Mouse (Mus musculus) left cerebral cortex, postnatal 25 days (tissue): Measurements from ENCODE around the gene Clec12a. TPM values are rescaled to one million over a fixed set of nuclear protein-coding genes. Genes with fewer than 3 reads are reported as not detected.
A peak's percentile ranks its signal among the peaks of the same experiment; 100 is the strongest.

Source experiments
- DNase-seq, 2 experiments: peaks; one replicate each; pipeline ENCODE4 v3.0.0; 2022; ENCODE audit warnings: low spot score in 2 of 2, mixed read lengths in 1 of 2
- intact Hi-C: fragments of 180-260 bp; cut with DNase I; formaldehyde crosslinking; loops from one replicate; pipeline ENCODE4 v1.15.1; 2025
- total RNA-seq, 2 experiments: library from RNA; stranded (reverse); gene quantifications; 2 replicates each; pipeline ENCODE4 v1.2.3; 2021

The Clec12a gene
- total RNA-seq, 2 experiments from 2014 or later = 0.28 TPM; not detected in 1

DNA sequence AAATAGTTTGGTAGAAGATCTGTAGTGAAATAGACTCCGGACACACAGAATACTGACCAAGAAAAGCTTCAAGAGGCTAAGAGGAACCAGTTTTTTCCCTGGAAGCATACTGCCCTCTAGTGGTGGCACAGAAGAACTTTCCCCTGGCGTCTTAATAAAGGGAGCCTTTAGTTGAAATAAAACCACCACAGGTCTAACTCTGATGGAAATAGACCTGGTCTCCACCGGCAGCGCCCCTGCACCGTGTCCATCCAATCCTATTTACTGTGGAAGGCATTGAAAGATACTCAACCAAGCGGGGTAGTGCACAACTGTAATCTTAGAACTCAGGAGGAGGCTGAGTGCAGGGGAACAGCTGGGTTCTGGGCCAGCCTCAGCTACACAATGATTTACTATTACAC, 23.5 kb downstream of the Clec12a start:
- peak; percentile 30 to 41 for DNase-seq
- intact Hi-C loops = loop anchor here (2.0 to 10.0 kb wide), 4 partner anchors 34 to 511 kb away; partner anchors contain the start of gene 4922502D21Rik

DNA sequence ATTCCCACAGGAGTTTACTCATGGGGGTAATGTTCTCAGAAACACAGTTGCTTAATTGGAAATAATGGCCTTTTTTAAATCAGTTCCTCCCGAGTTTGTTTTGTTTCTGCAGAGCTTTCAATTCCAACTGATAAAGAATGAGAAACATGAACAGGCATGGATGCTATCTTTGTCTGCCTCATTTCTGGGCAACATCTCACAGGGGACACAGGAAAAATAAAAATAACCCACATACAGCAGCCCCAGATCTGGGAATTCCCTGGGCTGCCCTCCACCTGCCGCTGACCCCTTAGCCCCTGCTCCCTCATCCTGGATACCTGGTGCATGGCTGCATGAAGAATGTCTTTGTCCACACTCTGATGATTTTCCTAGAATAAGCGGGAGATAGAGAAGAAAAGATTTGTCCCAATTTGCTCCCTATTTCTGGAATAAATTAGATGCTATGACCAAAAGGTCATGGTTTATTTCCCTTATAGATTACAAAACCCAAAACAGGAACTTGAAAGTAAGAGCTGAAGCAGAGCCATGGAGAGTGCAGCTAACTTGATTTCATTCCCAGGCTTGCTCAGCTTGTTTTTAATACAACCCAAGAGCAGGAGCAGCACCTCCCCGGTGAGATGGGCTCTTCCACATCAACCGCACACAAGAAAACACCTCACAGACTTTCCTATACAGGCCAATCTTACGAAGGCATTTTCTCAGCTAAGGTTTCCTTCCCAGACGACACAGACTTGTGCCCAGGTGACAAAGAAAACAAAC, 27.1 kb downstream of the Clec12a start:
- intact Hi-C loops = loop anchor here (5.0 to 10.0 kb wide), 2 partner anchors 37 to 275 kb away; partner anchors contain the start of gene 4922502D21Rik
- no peak for DNase-seq

DNA sequence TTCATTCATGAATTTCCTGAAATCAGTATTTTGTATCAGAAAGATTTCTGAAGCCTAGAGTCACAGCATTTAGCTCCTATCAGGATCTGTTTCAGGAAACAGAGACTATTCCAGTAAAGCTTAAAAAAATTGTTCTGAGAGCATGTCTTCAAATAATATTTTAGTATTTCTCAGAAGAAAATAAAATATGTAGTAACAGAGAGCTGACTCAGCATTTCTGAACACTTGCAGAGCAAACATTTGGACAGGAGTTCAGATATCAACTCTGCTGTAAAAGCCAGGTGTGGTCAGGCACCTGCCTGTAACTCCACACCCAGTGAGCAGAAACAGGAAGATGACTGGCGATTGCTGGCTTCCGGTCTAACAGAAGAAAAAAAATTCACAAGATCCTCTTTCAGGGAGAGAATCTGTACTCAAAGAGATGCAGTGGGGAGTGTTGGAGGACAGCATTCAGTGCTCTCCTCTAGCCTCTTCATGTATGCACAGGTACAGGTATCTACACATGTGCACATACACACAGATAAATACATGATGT, 32.5 kb downstream of the Clec12a start:
- DNase-seq = no peak
- intact Hi-C loops = no loop called here

DNA sequence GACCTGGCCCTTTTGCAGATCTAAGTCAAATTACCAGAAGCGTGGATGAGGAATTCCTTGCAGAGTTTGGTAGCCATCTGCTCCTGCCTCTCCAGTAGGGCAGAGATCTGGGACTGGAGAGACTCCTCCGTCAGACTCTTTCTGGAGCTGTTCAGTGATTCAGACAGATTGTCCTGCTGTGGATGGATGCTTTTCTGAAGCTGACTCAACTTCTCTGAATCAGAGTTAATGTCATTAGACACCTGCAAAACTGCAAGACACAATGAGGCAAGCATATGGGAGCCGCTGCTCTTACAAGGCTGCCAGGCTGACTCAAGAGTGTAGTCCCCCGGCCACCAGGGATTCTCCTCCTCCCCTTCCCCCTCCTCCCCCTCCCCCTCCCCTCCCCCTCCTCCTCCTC, 38.0 kb downstream of the Clec12a start:
- DNase-seq = peak in 1 of 2 experiments; percentile 17
- intact Hi-C loops = no loop called here

DNA sequence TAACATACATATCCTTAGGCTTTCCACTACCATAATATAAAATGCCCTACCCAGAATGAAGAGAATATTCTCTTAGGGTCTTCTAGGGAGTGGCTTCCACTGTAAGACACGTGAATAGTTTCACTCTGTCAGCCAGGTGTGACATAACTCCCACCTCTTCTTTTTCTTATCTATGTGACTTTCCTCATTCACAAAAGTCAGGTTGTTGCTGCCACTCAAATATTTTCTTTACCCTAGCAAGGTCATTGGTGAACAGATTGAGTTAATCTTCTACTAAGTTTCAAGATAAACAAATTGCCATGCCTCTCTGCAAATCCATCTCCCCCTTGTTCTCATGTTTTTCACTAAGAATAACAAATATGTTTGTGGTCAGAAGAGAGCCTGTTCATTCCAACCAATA, 39.2 kb downstream of the Clec12a start:
- intact Hi-C loops = no loop called here
- no peak for DNase-seq

DNA sequence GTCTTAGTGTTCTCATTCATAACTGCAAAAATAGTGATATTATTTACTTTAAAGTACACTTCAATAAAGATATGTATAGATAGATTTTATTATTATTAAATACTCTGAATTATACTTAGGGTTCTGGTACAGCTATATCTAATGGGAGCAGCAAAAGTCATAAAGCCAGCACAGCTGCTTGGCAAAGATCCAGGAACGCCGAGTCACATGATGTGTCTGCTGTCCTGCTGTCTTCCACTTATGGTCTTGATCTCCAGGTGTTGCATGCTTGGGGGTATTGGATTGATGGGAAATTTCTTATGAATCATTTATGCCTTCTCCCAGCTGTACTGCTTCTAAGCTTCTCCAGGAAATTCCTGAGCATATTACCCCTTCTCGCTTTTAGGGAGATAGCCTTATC, 41.0 kb downstream of the Clec12a start:
- DNase-seq = no peak
- intact Hi-C loops = no loop called here

DNA sequence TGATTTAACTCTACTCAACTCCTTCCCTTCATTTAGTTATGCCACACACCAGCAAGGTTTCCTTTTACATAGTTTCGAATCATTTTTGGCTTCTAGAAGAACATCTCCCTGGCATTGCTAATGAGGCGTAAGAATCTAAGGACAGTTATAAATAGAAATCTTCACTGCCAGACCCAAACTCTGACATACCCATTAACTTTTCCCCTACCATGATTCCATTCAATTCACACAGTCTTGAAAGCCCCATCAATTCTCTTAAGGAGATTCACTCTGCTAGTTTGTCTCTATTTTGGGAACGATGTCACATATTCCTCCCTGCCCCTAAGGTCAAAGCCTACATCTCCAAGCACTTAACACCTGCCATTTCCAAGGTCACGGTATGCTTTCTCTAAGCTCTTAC, 42.5 kb downstream of the Clec12a start:
- intact Hi-C loops = no loop called here
- no peak for DNase-seq

DNA sequence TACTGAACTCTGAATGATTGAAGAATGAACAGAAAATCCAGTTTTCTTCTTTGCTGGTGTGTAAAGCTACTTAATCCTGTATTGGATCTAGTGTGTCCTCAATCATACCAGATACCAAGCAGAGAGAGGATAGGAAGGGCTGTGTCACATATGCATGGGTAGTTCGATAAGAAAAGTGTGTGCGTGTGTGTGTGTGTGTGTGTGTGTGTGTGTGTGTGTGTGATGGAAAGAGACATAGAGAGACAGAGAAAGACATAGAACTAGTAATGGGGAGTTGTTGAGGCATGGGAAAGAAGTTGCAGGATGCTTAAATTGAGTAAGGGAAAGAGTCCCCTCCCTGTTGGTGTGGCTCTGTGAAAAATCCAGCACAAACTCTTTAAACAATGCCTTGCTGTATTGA, 43.3 kb downstream of the Clec12a start, which contains the start of gene Clec12b:
Gene Clec12b (minus strand): TSS at position 101 of the 400 bp plus-strand sequence.
- DNase-seq = no peak
- intact Hi-C loops = no loop called here

DNA sequence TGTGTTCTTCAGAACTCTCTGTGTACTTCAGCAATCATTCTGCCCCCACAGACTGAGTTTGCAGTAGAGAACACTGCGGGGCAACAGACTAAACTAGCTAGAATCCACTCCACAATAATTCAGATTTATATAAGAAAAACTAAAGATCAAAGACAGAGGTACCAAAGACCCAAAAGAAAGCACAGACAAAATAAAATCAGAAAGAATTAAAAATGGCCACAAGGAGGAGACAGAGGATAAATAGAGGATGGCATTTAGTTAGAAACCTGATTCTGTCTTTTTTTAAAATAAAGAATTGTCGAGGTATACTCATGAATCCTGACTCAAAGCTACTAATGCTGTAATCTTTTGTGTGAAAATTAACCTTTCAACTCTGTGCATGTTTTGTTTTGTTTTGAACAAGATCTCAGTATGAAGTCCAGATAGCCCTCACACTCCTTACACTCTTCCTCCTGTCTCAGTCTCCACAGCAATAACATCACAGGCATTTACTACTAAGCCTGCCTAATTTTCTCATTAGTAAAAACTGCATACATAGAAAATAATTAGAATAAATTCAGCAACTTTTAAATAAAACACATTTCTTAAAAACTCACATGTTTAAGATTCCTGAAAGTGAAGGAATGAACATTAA, 50.7 kb downstream of the Clec12a start:
- intact Hi-C loops = loop anchor here (1.0 to 2.0 kb wide), 2 partner anchors 84 to 124 kb away; no protein-coding TSS in a partner anchor

DNA sequence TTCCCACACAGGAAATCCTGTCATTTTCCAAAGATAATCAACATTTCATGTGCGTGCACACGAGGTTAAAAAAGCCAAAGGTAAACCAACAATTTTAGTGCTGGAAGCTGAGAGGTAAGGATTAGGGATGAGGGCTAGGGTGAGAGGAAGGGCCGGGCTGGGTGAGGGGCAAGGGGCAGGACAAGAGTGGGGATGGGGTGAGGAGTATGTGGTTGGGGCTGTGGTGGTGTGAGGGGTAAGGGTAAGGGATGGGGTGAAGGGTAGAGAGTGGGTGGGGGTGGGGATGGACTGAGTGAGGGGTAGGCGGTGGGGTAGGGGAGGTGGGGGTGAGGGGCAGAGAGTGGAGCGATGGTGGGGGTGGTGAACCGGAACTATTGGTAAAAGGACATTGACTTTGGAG, 51.2 kb downstream of the Clec12a start:
- DNase-seq = no peak

More for the DNA sequence above, 50.7 kb downstream of the Clec12a start:
- peak in 1 of 2 experiments; percentile 8 for DNase-seq

DNA sequence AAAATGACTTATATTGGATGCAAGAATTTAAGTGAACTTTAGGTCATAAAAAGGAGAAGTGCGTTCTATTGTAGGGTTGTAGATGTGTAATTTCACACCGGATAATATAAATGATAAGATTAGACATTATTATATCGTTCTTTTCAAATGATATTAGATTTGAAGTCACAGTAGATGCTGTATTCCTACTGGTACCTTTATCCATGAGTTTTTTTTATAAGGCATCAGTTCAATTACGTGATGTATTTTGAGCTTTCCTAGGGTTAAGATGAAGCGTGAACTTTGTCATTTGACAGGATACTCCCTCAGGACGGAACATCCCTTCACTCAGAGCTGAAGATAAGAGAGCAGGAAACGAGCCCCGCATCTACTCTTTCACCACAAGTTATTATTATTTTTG, 54.5 kb downstream of the Clec12a start, which contains the start of gene Clec1b:
Gene Clec1b (plus strand): TSS at position 301 of the 400 bp plus-strand sequence.
- no peak for DNase-seq
- intact Hi-C loops = no loop called here

More for the DNA sequence above, 51.2 kb downstream of the Clec12a start:
- intact Hi-C loops = loop anchor here (1.0 to 2.0 kb wide), 2 partner anchors 83 to 124 kb away; no protein-coding TSS in a partner anchor

DNA sequence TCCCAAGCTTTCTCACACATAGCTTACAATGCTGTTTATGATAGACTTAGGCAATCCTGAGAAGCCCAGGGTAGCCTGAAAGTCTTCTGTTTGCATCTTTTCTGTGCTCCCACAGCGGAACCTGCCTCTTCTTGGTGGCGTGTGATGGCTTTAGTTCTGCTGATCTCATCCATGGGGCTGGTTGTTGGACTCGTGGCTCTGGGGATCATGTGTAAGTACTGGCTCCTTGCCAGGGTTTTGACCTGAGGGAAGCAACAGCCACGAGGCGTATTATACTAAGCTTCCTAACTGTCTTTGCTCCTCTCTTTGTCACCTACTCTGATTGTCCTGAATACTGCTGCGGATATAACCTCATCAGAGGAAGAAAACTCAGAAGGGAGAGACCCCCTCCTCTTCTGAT, 57.5 kb downstream of the Clec12a start:
- intact Hi-C loops = no loop called here
- no peak for DNase-seq

DNA sequence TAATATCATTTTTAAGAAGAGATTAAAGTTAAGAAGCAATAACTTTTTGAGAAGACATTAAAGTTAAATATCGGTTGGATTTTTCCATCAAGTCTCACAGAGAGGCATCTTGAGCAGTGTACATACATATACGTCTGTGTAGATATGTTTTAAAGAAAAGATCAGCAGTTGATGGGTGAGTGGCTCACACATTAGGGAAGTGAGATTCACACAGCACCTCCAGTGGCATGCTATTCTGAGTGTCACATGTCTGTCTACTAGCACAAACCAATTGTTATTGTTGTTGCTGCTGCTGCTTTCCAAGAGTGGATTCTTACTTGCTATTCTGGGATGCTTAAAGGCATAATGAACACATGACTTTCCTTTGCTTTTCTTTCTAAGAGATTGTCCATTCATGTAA, 59.9 kb downstream of the Clec12a start:
- intact Hi-C loops = no loop called here
- DNase-seq = no peak

DNA sequence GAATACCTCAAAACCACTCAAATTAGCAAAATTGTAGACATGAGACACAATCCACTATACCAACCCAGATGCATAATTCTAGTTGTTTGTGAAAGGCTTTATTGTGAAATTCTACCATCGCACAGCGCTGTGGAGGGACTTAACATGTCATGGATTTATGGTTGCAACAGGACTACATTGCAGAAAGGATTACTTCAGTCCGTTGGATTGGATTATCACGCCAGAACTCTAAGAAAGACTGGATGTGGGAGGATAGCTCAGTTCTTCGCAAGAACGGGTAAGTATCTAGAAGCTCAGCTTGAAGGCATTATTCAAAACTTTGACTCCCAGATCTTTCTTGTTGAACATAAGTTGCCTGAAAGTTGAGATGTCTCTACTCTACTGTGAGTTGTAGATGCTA, 60.9 kb downstream of the Clec12a start:
- intact Hi-C loops = no loop called here
- no peak for DNase-seq

DNA sequence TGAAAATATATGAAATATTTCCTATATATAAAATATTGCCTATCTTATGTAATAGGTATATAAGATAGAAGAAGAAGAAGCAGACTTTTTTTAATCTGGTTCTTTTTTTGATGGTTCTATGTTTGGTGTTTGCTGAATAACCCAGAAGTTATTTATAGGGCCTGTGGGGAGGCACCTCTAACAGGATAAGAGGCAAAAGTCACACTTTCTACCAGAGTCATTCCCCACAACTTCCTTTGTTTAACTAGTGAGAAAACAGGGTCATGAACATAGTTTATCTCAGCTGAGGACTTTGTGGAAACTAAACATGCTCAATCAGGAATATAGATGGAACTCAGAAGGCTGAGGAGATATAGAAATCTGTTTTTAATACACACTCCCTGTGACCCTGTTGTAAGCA, 63.5 kb downstream of the Clec12a start:
- intact Hi-C loops = no loop called here
- DNase-seq = no peak

DNA sequence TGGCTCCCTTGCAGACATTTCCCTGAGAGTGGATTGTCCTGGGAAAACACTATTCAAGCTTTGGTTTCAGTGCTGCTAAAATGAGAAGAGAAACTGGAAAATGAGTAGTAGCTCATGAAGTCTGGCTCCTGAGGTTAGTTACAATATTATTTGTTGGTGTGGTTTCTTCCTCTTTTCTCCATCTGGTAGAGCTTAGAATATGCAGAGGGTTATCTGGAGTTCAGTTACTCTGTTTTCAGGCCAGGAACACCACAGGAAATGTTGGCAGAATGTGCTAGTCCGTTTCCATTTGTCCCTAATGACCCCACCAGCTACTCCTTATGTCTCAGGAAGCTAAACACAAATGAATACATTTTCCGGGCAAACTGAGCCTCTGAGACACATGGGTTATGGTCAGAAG, 64.8 kb downstream of the Clec12a start:
- intact Hi-C loops = no loop called here
- DNase-seq = no peak

DNA sequence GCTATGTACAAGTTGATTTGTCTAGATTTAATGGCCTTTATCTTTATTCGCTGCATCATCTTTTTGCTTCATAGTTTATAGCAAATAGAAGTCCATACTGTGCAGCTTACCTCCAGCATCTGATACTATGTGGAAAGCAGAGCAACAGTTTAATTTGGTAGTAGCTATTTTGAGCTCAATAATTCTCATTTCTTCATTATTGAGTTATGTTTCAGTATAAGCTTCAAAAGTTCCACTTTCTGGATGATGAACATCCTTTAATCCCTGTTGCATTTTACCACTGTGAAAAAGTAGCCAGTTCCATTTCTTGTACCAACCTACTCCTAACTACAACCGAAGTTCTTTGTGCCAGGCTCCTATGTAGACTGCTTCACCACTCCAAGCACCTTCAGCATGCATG, 66.1 kb downstream of the Clec12a start, which contains the start of gene Clec9a:
Gene Clec9a (plus strand): TSS at position 301 of the 400 bp plus-strand sequence.
- intact Hi-C loops = no loop called here

DNA sequence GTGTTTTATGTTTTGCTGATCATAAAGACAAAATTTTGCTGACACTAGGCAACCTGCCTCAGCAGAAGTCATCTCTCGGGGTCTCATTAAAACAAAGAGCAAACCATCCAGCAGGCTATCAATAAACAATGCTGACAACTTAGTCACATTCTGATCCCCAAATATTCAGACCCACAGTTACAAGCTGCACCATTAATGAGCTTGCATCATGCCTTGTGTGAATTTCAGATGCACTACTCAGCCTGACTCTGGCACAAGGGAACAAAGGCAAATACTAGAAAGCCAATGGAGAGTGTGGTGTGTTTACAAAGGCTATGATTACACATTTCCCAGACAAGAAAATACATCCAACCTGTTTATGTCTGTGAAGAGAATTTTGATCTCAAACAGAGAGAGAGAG, 71.7 kb downstream of the Clec12a start:
- DNase-seq = no peak
- intact Hi-C loops = no loop called here

More for the DNA sequence above, 66.1 kb downstream of the Clec12a start, which contains the start of gene Clec9a:
- no peak for DNase-seq
